Mouse (Mus musculus) limb, embryonic 11.5 days (tissue): ENCODE results near the gene Omt2b. TPM values are rescaled to one million over a fixed set of nuclear protein-coding genes. Genes with fewer than 3 reads are reported as not detected.
"Not testable (repeated sequence)": the region's sequence is repeated elsewhere in the genome, so short reads cannot be mapped to it uniquely, and the experiment has no call there.

Experiments used
- ATAC-seq: fragments of 200-750 bp; cut with Nextera tagmentation; 2 replicates; pipeline ENCODE4 v1.8.0; 2017; ENCODE audit warnings: low read depth; ENCODE audit not compliant: insufficient number of reproducible peaks, low FRiP score, low TSS enrichment
- DNase-seq: peaks from one replicate; pipeline ENCODE4 v3.0.0-alpha.2; 2015; ENCODE audit warnings: low spot score
- H3K27ac ChIP-seq: fragments of 300-500 bp; sonication (generic); replicated peaks from 2 replicates; pipeline ENCODE4 v1.5.1; 2014; ENCODE audit warnings: low read depth, mild to moderate bottlenecking, low read length
- H3K27me3 ChIP-seq: fragments of 300-500 bp; sonication (generic); 2 replicates; pipeline ENCODE4 v1.6.1; 2014; ENCODE audit warnings: mild to moderate bottlenecking, low read length, mixed read lengths; ENCODE audit not compliant: control insufficient read depth, insufficient read depth
- H3K36me3 ChIP-seq: fragments of 300-500 bp; sonication (generic); 2 replicates; pipeline ENCODE4 v1.6.1; 2014; ENCODE audit warnings: mild to moderate bottlenecking, low read length, moderate library complexity, mixed read lengths; ENCODE audit not compliant: control insufficient read depth, insufficient read depth
- H3K4me1 ChIP-seq: fragments of 300-500 bp; sonication (generic); 2 replicates; pipeline ENCODE4 v1.6.1; 2014; ENCODE audit warnings: low read length, mixed read lengths; ENCODE audit not compliant: control insufficient read depth, insufficient read depth
- H3K4me2 ChIP-seq: fragments of 300-500 bp; sonication (generic); 2 replicates; pipeline ENCODE4 v1.6.1; 2014; ENCODE audit warnings: low read depth, mild to moderate bottlenecking, moderate library complexity; ENCODE audit not compliant: severe bottlenecking
- H3K4me3 ChIP-seq: fragments of 300-500 bp; sonication (generic); 2 replicates; pipeline ENCODE4 v1.5.1; 2014; ENCODE audit warnings: low read depth, low read length
- H3K9ac ChIP-seq: fragments of 300-500 bp; sonication (generic); 2 replicates; pipeline ENCODE4 v1.6.1; 2014; ENCODE audit warnings: mild to moderate bottlenecking, low read length
- H3K9me3 ChIP-seq: fragments of 300-500 bp; sonication (generic); 2 replicates; pipeline ENCODE4 v1.6.1; 2016; ENCODE audit warnings: low read length; ENCODE audit not compliant: control insufficient read depth
- WGBS: fragments of 180-500 bp; shearing (Covaris S2); extraction: QIAGEN DNeasy Blood & Tissue Kit; methylation state at CpG from one replicate; pipeline ENCODE4 v1.1.7; 2014; 5-methylcytosine and 5-hydroxymethylcytosine counted together
- polyA plus RNA-seq: library from polyadenylated mRNA; unstranded; fragments of >200 nt; fragmentation: Nextera tagmentation; extraction: Ambion mirVana; gene quantifications from 2 replicates; pipeline ENCODE4 v1.2.1, GENCODE M21; 2014

The Omt2b gene
- polyA plus RNA-seq, 1 experiment from 2014 or later = not detected

DNA sequence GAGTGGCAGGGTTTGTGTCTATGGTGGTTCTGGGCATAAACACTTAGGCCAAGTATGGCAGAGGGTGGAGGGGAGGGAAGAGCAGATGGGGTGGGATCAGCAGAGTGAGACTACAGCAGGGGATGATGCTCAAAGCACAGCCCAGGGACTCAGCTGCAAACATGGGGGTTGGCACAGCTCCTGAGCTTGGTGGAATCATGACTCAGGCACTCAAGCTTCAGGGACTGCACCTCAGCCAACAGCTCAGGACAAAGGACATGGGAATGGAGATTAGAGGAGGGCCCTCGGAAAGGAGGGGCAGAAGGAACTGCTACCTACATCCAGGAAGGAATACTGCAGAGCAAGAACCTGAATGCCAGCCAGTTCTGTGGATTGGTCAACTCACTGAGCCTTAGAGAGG, 28.2 kb upstream of the Omt2b start:
- H3K36me3 ChIP-seq, H3K4me1 ChIP-seq, H3K27me3 ChIP-seq, H3K4me2 ChIP-seq, H3K9me3 ChIP-seq, H3K4me3 ChIP-seq, DNase-seq, ATAC-seq, H3K27ac ChIP-seq, H3K9ac ChIP-seq: not testable (repeated sequence)
- 75% methylated on average over 1 of the region's 1 CpGs for WGBS

DNA sequence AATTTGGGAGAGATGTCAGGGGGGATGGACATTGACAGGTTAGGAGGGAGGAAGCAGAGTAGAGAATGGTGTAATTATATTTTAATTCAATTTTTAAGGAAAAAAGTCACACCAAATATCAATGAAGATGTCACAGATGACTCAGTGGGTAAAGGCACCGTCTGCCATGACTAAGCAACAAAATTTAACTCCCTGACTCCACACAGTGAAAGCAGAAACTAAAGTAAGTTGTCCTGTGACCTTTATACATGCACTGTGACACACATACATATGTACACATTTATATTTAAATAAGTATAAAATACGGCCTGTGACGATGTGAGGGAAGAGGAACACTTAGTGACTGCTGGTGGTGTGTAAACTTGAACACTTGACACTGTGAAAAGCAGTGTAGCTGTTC, 19.3 kb upstream of the Omt2b start:
- DNase-seq = not testable (repeated sequence)
- WGBS = 88% methylated on average over 2 of the region's 3 CpGs

DNA sequence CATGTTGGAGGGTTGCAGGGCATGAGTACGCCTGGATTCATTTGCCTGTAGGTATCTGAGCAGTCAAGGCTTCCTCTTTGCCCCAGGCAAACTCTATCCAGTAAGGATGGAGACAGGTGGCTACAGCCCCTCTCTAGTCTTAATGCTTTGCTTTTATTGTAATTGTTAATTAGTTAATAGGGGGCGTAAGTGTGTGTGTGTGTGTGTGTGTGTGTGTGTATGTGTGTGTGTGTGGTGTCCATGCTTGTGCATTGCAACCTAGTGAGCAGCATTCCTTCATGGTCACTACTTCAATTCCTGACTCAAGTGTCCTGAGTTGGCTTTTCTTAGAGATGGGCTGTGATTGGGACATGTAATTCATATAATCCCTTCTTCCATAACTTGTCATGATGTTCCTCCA, 12.7 kb upstream of the Omt2b start, which contains the start of gene Omt2a:
Gene Omt2a, minus strand, starts transcription at position 101 of the 400 bp plus-strand sequence.
- Histone ChIP-seq H3K4me3 (no peak within 1 kb of the TSS), H3K36me3 (no peaks in the 10 kb centered on the region), H3K27ac (no peak within 1 kb of the TSS), H3K9ac (no peak within 1 kb of the TSS), H3K9me3 (no peaks in the 10 kb centered on the region), H3K27me3 (no peaks in the 10 kb centered on the region), H3K4me1 (no peaks in the 10 kb centered on the region), H3K4me2 (no peak within 1 kb of the TSS)
- ATAC-seq (no peak), DNase-seq (no peak)
- 81% methylated on average over 2 of the region's 2 CpGs for WGBS

More for the DNA sequence above, 19.3 kb upstream of the Omt2b start:
- H3K4me2 ChIP-seq, H3K27me3 ChIP-seq, H3K9me3 ChIP-seq, H3K9ac ChIP-seq, H3K27ac ChIP-seq, ATAC-seq, H3K36me3 ChIP-seq, H3K4me3 ChIP-seq, H3K4me1 ChIP-seq: not testable (repeated sequence)

- DNase-seq (peak; percentile 24), ATAC-seq (no peak)
- Histone ChIP-seq H3K27me3 (no peaks in the 10 kb centered on the region), H3K4me2 (no peak overlapping the region), H3K9me3 (no peaks in the 10 kb centered on the region), H3K9ac (no peak overlapping the region), H3K27ac (no peak overlapping the region), H3K4me3 (no peak overlapping the region), H3K36me3 (no peaks in the 10 kb centered on the region), H3K4me1 (no peaks in the 10 kb centered on the region)
- WGBS = 22% methylated on average over 1 of the region's 1 CpGs
Observed at GRCm38 (mm10) chr9:78319499-78319898, 7.9 kb upstream of the Omt2b start.

DNA sequence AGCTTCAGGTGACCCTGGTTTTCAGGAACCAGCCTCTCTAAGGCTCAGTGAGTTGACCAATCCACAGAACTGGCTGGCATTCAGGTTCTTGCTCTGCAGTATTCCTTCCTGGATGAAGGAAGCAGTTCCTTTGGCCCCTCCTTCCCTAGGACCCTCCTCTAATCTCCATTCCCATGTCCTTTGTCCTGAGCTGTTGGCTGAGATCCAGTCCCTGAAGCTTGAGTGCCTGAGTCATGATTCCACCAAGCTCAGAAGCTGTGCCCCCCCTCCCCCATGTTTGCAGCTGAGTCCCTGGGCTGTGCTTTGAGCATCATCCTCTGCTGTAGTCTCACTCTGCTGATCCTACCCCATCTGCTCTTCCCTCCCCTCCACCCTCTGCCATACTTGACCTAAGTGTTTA, 9.7 kb downstream of the Omt2b start:
- H3K27ac ChIP-seq, H3K4me2 ChIP-seq, H3K9ac ChIP-seq, H3K4me1 ChIP-seq, DNase-seq, H3K9me3 ChIP-seq, H3K27me3 ChIP-seq, H3K36me3 ChIP-seq, H3K4me3 ChIP-seq, ATAC-seq: not testable (repeated sequence)

DNA sequence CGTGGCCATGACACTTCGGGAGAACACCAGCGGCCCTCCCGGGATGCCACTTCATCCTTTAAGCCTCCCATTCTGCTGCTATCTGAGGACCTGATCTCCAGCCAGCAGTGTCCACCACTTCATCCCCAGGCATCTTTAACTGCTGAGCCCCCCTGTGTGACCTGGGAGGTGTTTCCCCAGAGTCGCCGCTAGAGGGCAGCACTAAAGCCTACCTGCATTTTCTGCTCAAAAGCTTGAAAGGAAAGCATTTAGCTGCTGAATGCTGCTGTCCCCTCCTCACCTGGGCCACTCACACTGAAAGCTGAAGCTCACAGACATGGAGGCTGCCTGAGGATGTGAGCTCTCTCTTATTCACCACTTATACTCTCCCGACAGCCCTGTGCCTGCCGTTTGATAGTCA, 12.9 kb downstream of the Omt2b start:
- peak; percentile 80 for DNase-seq
- H3K4me2 ChIP-seq, H3K36me3 ChIP-seq, H3K9me3 ChIP-seq, H3K4me1 ChIP-seq, H3K9ac ChIP-seq, H3K27me3 ChIP-seq, H3K27ac ChIP-seq, H3K4me3 ChIP-seq: not testable (repeated sequence)
- ATAC-seq = 0 out of 2 replicates have a peak, but pooled peaks have one; percentile 17
- WGBS = 17% methylated on average over 8 of the region's 8 CpGs

DNA sequence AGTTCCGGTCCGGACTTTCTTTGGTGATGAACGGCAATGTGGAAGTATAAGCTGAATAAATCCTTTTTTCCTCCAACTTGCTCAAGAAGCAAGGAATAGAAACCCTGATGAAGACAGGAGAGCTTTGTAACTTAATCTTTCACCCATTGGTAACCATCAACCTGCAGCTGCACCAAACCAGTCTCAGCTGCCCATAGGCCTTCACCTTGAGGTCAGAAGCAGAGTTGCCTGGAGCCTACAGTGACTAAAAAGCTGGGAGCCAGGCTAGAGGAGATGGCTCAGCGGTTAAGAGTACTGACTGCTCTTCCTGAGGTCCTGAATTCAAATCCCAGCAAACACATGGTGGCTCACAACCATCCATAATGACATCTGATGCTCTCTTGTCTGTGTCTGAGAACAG, 15.1 kb downstream of the Omt2b start:
- WGBS = 85% methylated on average over 4 of the region's 4 CpGs
- H3K27ac ChIP-seq, H3K36me3 ChIP-seq, H3K4me3 ChIP-seq, H3K9me3 ChIP-seq, H3K4me2 ChIP-seq, ATAC-seq, H3K4me1 ChIP-seq, DNase-seq, H3K9ac ChIP-seq, H3K27me3 ChIP-seq: not testable (repeated sequence)

- H3K4me1 ChIP-seq, H3K4me2 ChIP-seq, ATAC-seq, H3K27me3 ChIP-seq, H3K9ac ChIP-seq, H3K36me3 ChIP-seq, H3K9me3 ChIP-seq, H3K4me3 ChIP-seq, DNase-seq, H3K27ac ChIP-seq: not testable (repeated sequence)
- 92% methylated on average over 9 of the region's 9 CpGs for WGBS
Observed at GRCm38 (mm10) chr9:78343055-78343454, 15.7 kb downstream of the Omt2b start.

GRCm38 (mm10) chr9:78345235-78345634, 17.8 kb downstream of the Omt2b start:
- not testable (repeated sequence) for H3K36me3 ChIP-seq, DNase-seq, H3K4me1 ChIP-seq, H3K9me3 ChIP-seq, H3K27me3 ChIP-seq, H3K4me2 ChIP-seq, H3K27ac ChIP-seq, H3K4me3 ChIP-seq, ATAC-seq, H3K9ac ChIP-seq
- WGBS = 44% methylated on average over 3 of the region's 4 CpGs
